Mouse (Mus musculus): Measurements from ENCODE around the gene Klrb1a. TPM values are rescaled to one million over a fixed set of nuclear protein-coding genes. Genes with fewer than 3 reads are reported as not detected.
A peak's percentile ranks its signal among the peaks of the same experiment; 100 is the strongest.
"Not testable (repeated sequence)": the region's sequence is repeated elsewhere in the genome, so short reads cannot be mapped to it uniquely, and the experiment has no call there.

Klrb1a gene
- polyA plus RNA-seq, 1 experiment from 2014 or later: 0.66 TPM

DNA sequence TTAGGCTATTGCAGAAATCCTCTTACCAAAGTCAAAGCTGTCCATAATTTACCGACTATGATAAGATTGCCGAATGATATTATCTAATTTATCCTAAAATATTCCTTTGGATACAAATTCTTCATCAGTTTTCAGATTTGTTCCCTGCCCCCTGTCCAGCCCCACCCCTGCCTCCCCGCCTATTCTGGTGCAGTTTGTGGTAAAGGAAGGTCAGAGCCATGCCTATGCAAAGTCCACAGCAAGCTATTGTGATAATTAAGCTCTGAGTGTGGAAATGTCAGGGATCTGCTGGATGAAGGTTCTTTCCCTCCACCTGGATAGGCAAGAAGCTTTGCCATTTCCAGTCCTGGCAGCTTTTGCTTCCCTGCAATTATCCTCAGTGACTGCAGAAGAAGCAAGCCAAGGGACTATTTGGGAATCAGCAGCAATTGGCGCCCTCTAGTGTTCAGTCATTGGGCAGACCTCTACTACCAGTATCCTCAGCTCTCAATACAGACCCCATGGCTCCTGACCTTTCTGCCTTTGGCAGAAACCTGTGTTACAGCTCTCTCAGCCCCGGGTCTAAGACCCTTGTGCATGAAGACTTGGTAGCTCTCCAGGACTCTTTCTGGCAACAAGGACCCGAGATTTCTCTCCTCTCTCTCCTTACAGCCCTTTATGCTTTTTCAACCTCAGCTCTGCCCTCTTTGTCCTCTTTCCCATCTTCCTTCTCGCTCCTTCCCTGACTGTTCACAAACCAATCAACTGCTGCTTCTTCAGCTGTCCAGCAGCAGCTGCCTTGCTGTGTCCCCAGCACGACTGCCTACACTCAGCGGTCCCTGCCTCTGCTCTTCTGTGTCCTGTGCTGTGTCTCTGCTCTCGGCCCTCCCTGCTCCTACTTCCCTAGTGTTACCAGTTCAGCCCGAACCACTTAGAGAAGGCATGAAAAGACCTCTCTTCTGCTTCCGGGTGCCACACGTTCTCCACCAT lies 6.7 kb upstream of the Klrb1a start:
- H3K9ac ChIP-seq (ENCODE audit: low read depth, low read length); H3K27ac ChIP-seq; H3K27me3 ChIP-seq (ENCODE audit: insufficient read depth, low read length); H3K4me1 ChIP-seq (replicated peaks; ENCODE audit: insufficient read depth, low read length); H3K36me3 ChIP-seq (ENCODE audit: insufficient read depth, low read length); H3K9me3 ChIP-seq (replicated peaks; ENCODE audit: low read length); H3K4me2 ChIP-seq (ENCODE audit: low read length); H3K4me3 ChIP-seq (replicated peaks; ENCODE audit: low read depth, low read length): not testable (repeated sequence)
- peak; percentile 75 for ATAC-seq (replicated peaks; ENCODE audit: low FRiP score, low read depth)
- TF ChIP-seq CTCF (IDR thresholded peaks at IDR 0.05; ENCODE audit: low read depth): peak; percentile 77
- WGBS: 52% methylated on average over 13 of the region's 13 CpGs
- DNase-seq (ENCODE audit: low spot score): peak; percentile 80

DNA sequence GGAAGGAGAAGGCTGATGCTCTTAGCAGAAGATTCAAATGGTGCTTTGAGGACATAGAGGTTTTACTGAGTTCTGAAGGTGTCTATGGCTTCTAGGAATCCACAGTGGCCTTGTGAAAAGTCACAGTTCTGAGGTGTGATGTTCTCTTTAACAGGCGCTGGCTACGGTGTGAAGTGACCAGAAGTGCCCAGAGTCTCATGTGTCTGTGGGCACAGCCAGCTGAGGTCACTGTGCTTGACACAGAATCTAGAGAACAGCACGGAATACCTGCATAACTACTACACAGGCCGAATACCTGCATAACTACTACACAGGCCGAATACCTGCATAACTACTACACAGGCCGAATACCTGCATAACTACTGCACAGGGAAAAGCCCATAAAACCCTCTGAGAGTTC lies 1.9 kb upstream of the Klrb1a start:
- WGBS: 75% methylated on average over 6 of the region's 6 CpGs
- H3K36me3 ChIP-seq (ENCODE audit: insufficient read depth, low read length); H3K4me1 ChIP-seq (replicated peaks; ENCODE audit: insufficient read depth, low read length); H3K9ac ChIP-seq (ENCODE audit: low read depth, low read length); ATAC-seq (replicated peaks; ENCODE audit: low FRiP score, low read depth); H3K4me3 ChIP-seq (replicated peaks; ENCODE audit: low read depth, low read length); H3K4me2 ChIP-seq (ENCODE audit: low read length); DNase-seq (ENCODE audit: low spot score); H3K9me3 ChIP-seq (replicated peaks; ENCODE audit: low read length); H3K27ac ChIP-seq; H3K27me3 ChIP-seq (ENCODE audit: insufficient read depth, low read length): not testable (repeated sequence)

- WGBS: 82% methylated on average over 4 of the region's 4 CpGs
- Histone ChIP-seq H3K27ac (no peak overlapping the region), H3K4me1 (replicated peaks; ENCODE audit: insufficient read depth, low read length) (no peaks in the 10 kb centered on the region), H3K4me3 (replicated peaks; ENCODE audit: low read depth, low read length) (no peak overlapping the region), H3K36me3 (ENCODE audit: insufficient read depth, low read length) (no peaks in the 10 kb centered on the region), H3K9me3 (replicated peaks; ENCODE audit: low read length) (no peaks in the 10 kb centered on the region), H3K4me2 (ENCODE audit: low read length) (no peak overlapping the region), H3K9ac (ENCODE audit: low read depth, low read length) (no peak overlapping the region), H3K27me3 (ENCODE audit: insufficient read depth, low read length) (no peaks in the 10 kb centered on the region)
- ATAC-seq (replicated peaks; ENCODE audit: low FRiP score, low read depth) (no peak), DNase-seq (ENCODE audit: low spot score) (no peak)
- no peak for TF ChIP-seq CTCF (IDR thresholded peaks at IDR 0.05; ENCODE audit: low read depth)
Measured at GRCm38 (mm10) chr6:128624425-128624824, 1.1 kb upstream of the Klrb1a start.

- Histone ChIP-seq H3K9me3 (replicated peaks; ENCODE audit: low read length) (no peaks in the 10 kb centered on the region), H3K9ac (ENCODE audit: low read depth, low read length) (no peak overlapping the region), H3K36me3 (ENCODE audit: insufficient read depth, low read length) (no peaks in the 10 kb centered on the region), H3K27me3 (ENCODE audit: insufficient read depth, low read length) (no peaks in the 10 kb centered on the region), H3K4me2 (ENCODE audit: low read length) (no peak overlapping the region), H3K4me3 (replicated peaks; ENCODE audit: low read depth, low read length) (no peak overlapping the region), H3K27ac (no peak overlapping the region), H3K4me1 (replicated peaks; ENCODE audit: insufficient read depth, low read length) (no peaks in the 10 kb centered on the region)
- DNase-seq (ENCODE audit: low spot score) (no peak), ATAC-seq (replicated peaks; ENCODE audit: low FRiP score, low read depth) (no peak)
- TF ChIP-seq CTCF (IDR thresholded peaks at IDR 0.05; ENCODE audit: low read depth): no peak
- 46% methylated on average over 2 of the region's 2 CpGs for WGBS
Measured at GRCm38 (mm10) chr6:128622733-128623132, 600 bp downstream of the Klrb1a start.

DNA sequence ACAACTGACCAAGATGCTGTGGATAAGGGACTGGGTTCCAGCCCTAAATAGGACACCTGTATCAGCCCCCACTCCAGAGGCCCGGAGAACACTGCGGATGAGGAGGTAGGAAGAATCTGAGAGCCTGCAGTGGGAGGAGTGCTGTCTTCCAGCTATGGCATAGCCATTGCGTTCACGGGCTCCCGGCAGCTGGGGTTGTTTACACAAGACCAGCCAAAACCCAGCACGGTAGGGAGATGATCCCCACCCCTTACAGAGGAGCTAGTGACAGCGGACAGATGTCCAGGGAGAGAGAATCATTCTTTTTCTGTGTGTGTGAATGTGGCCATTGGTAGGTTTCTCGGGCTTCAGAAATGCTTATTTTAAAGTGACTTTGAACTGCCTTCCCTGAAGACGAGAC lies 17.0 kb downstream of the Klrb1a start:
- no peak overlapping the region for H3K4me3 ChIP-seq (replicated peaks; ENCODE audit: low read depth, low read length)
- no peaks in the 10 kb centered on the region for H3K36me3 ChIP-seq (ENCODE audit: insufficient read depth, low read length)
- no peaks in the 10 kb centered on the region for H3K27me3 ChIP-seq (ENCODE audit: insufficient read depth, low read length)
- no peak for ATAC-seq (replicated peaks; ENCODE audit: low FRiP score, low read depth)
- no peak for TF ChIP-seq CTCF (IDR thresholded peaks at IDR 0.05; ENCODE audit: low read depth)
- H3K4me1 ChIP-seq (replicated peaks; ENCODE audit: insufficient read depth, low read length): no peaks in the 10 kb centered on the region
- no peak overlapping the region for H3K27ac ChIP-seq
- H3K9me3 ChIP-seq (replicated peaks; ENCODE audit: low read length): no peaks in the 10 kb centered on the region
- WGBS: 44% methylated on average over 9 of the region's 9 CpGs
- H3K4me2 ChIP-seq (ENCODE audit: low read length): no peak overlapping the region
- no peak for DNase-seq (ENCODE audit: low spot score)
- H3K9ac ChIP-seq (ENCODE audit: low read depth, low read length): no peak overlapping the region

GRCm38 (mm10) chr6:128604512-128604911 lies 18.8 kb downstream of the Klrb1a start:
- no peaks in the 10 kb centered on the region for H3K4me1 ChIP-seq (replicated peaks; ENCODE audit: insufficient read depth, low read length)
- no peak overlapping the region for H3K4me3 ChIP-seq (replicated peaks; ENCODE audit: low read depth, low read length)
- no peak for ATAC-seq (replicated peaks; ENCODE audit: low FRiP score, low read depth)
- no peaks in the 10 kb centered on the region for H3K27me3 ChIP-seq (ENCODE audit: insufficient read depth, low read length)
- H3K36me3 ChIP-seq (ENCODE audit: insufficient read depth, low read length): no peaks in the 10 kb centered on the region
- H3K27ac ChIP-seq: no peak overlapping the region
- no peak overlapping the region for H3K4me2 ChIP-seq (ENCODE audit: low read length)
- whole genome bisulfite sequencing: 36% methylated on average over 5 of the region's 5 CpGs
- DNase-seq (ENCODE audit: low spot score): peak; percentile 81
- TF ChIP-seq CTCF (IDR thresholded peaks at IDR 0.05; ENCODE audit: low read depth): peak; percentile 90
- no peak overlapping the region for H3K9ac ChIP-seq (ENCODE audit: low read depth, low read length)
- no peaks in the 10 kb centered on the region for H3K9me3 ChIP-seq (replicated peaks; ENCODE audit: low read length)
